Mouse (Mus musculus) hindbrain, postnatal 0 days (tissue): ENCODE measurements at regions not wholly inside any gene's neighbourhood (a gene's known extent, or its start where the extent isn't known, plus 50 kb on each side); places are given as distances from the start of the nearest gene placed in this dataset.

Experiments
- ATAC-seq: fragments of 200-750 bp; cut with Nextera tagmentation; 2 replicates; pipeline ENCODE4 v1.8.0; 2017; ENCODE audit warnings: mild to moderate bottlenecking, moderate TSS enrichment, moderate library complexity
- DNase-seq: peaks from one replicate; pipeline ENCODE4 v3.0.0-alpha.2; 2015; ENCODE audit warnings: low spot score
- H3K27ac ChIP-seq: fragments of 300-500 bp; sonication (generic); 2 replicates; pipeline ENCODE4 v1.5.1; 2014; ENCODE audit warnings: mild to moderate bottlenecking
- H3K27me3 ChIP-seq: fragments of 300-500 bp; sonication (generic); 2 replicates; pipeline ENCODE4 v1.6.1; 2014; ENCODE audit warnings: low read length, mixed read lengths; ENCODE audit not compliant: insufficient read depth
- H3K36me3 ChIP-seq: fragments of 300-500 bp; sonication (generic); 2 replicates; pipeline ENCODE4 v1.6.1; 2014; ENCODE audit warnings: low read length, mixed read lengths; ENCODE audit not compliant: insufficient read depth
- H3K4me1 ChIP-seq: fragments of 300-500 bp; sonication (generic); 2 replicates; pipeline ENCODE4 v1.6.1; 2014; ENCODE audit warnings: antibody characterized with exemption, low read length, mixed read lengths; ENCODE audit not compliant: insufficient read depth
- H3K4me2 ChIP-seq: fragments of 300-500 bp; sonication (generic); 2 replicates; pipeline ENCODE4 v1.6.1; 2014; ENCODE audit warnings: low read depth, mild to moderate bottlenecking, low read length, moderate library complexity, mixed read lengths
- H3K4me3 ChIP-seq: fragments of 300-500 bp; sonication (generic); 2 replicates; pipeline ENCODE4 v1.5.1; 2014; ENCODE audit warnings: low read length
- H3K9ac ChIP-seq: fragments of 300-500 bp; sonication (generic); replicated peaks from 2 replicates; pipeline ENCODE4 v1.6.1; 2014; ENCODE audit warnings: mild to moderate bottlenecking, low read length, moderate library complexity, mixed read lengths
- H3K9me3 ChIP-seq: fragments of 300-500 bp; sonication (generic); 2 replicates; pipeline ENCODE4 v1.6.1; 2016; ENCODE audit warnings: low read length, mixed read lengths
- CTCF ChIP-seq: IDR thresholded peaks from 2 replicates; pipeline ENCODE4 v1.5.1; 2016; ENCODE audit warnings: antibody characterized with exemption, control low read depth, low read depth
- WGBS: fragments of 180-500 bp; shearing (Covaris S2); extraction: QIAGEN DNeasy Blood & Tissue Kit; methylation state at CpG from one replicate; pipeline ENCODE4 v1.1.7; 2014; 5-methylcytosine and 5-hydroxymethylcytosine counted together

GRCm38 (mm10) chr6:51710926-51711615 is 187.4 kb downstream of the Snx10 start:
- Histone ChIP-seq H3K4me1 (no peaks in the 10 kb centered on the region), H3K4me2 (no peak overlapping the region), H3K4me3 (no peak overlapping the region), H3K27me3 (no peaks in the 10 kb centered on the region), H3K27ac (peak overlapping the region; percentile 26; the same call in 1 of the 2 replicates), H3K9ac (no peak overlapping the region), H3K9me3 (no peaks in the 10 kb centered on the region), H3K36me3 (no peaks in the 10 kb centered on the region)
- no peak for TF ChIP-seq CTCF
- ATAC-seq: no peak
- DNase-seq: no peak
- WGBS: 79% methylated on average over 15 of the region's 15 CpGs

GRCm38 (mm10) chr6:51711616-51711970 is 187.9 kb downstream of the Snx10 start:
- H3K4me3 ChIP-seq: no peak overlapping the region
- DNase-seq (no peak), ATAC-seq (no peak)
- 85% methylated on average over 7 of the region's 7 CpGs for WGBS
- no peak overlapping the region for H3K27ac ChIP-seq
- H3K9me3 ChIP-seq: no peaks in the 10 kb centered on the region
- H3K9ac ChIP-seq: no peak overlapping the region
- no peaks in the 10 kb centered on the region for H3K27me3 ChIP-seq
- H3K4me2 ChIP-seq: no peak overlapping the region
- H3K36me3 ChIP-seq: no peaks in the 10 kb centered on the region
- TF ChIP-seq CTCF: no peak
- H3K4me1 ChIP-seq: no peaks in the 10 kb centered on the region

GRCm38 (mm10) chr6:51715158-51715840 is 191.6 kb downstream of the Snx10 start:
- H3K4me1 ChIP-seq: no peaks in the 10 kb centered on the region
- no peak overlapping the region for H3K4me2 ChIP-seq
- DNase-seq (no peak), ATAC-seq (no peak)
- no peak overlapping the region for H3K4me3 ChIP-seq
- no peak overlapping the region for H3K9ac ChIP-seq
- H3K27ac ChIP-seq: no peak overlapping the region
- H3K36me3 ChIP-seq: no peaks in the 10 kb centered on the region
- H3K27me3 ChIP-seq: no peaks in the 10 kb centered on the region
- TF ChIP-seq CTCF: no peak
- no peaks in the 10 kb centered on the region for H3K9me3 ChIP-seq
- 30% methylated on average over 8 of the region's 8 CpGs for WGBS

DNA sequence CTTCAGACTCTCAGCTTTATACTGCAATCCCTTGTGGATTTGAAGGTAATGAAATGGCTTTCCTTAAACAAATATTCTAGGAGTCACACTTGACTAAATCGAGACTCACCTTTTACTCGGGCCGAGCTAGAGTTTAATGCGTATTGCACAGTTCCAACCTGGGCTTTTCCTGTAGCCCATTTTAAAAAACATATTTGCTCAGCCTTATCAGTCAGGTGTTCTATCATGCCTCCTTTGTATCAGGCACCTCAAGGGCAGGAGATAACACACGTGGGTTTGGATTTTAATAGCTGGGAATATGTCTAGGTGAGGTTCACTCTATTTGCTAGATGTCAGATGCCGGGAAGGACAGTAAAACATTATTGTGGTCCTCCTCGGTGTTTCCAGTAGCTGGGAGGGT is 193.7 kb downstream of the Snx10 start:
- no peak overlapping the region for H3K4me3 ChIP-seq
- ATAC-seq (no peak), DNase-seq (no peak)
- TF ChIP-seq CTCF: no peak
- H3K27me3 ChIP-seq: no peaks in the 10 kb centered on the region
- H3K4me2 ChIP-seq: no peak overlapping the region
- H3K9me3 ChIP-seq: no peaks in the 10 kb centered on the region
- H3K27ac ChIP-seq: no peak overlapping the region
- H3K4me1 ChIP-seq: no peaks in the 10 kb centered on the region
- 76% methylated on average over 7 of the region's 7 CpGs for WGBS
- no peak overlapping the region for H3K9ac ChIP-seq
- H3K36me3 ChIP-seq: no peaks in the 10 kb centered on the region

DNA sequence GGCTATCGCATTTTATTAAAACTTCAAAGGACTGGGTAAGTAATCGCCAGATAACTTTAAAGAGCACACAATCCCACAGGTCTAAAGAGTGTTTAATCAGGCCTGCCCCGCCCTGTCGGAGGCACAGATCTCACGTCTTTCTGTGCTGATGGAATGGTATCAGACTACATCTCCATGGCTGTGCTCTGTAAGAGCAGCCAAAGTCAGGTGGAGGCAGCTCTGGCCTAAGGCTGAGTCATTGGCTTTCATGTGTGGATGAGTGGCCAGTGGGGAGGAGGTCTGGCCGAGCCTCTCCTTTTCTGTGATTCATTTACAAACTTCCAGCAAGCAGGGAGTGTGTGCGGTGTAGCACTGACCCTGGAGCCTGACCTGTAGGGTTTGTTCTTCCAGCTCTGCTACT is 197.0 kb downstream of the Snx10 start:
- H3K4me1 ChIP-seq: no peaks in the 10 kb centered on the region
- DNase-seq: no peak
- no peaks in the 10 kb centered on the region for H3K27me3 ChIP-seq
- H3K9me3 ChIP-seq: no peaks in the 10 kb centered on the region
- H3K27ac ChIP-seq: no peak overlapping the region
- H3K4me2 ChIP-seq: no peak overlapping the region
- 82% methylated on average over 7 of the region's 7 CpGs for WGBS
- no peaks in the 10 kb centered on the region for H3K36me3 ChIP-seq
- no peak for TF ChIP-seq CTCF
- ATAC-seq: no peak
- H3K9ac ChIP-seq: no peak overlapping the region
- H3K4me3 ChIP-seq: no peak overlapping the region

GRCm38 (mm10) chr6:51723053-51723452 is 199.4 kb downstream of the Snx10 start:
- Histone ChIP-seq H3K9ac (no peak overlapping the region), H3K36me3 (no peaks in the 10 kb centered on the region), H3K4me3 (no peak overlapping the region), H3K27me3 (no peaks in the 10 kb centered on the region), H3K9me3 (no peaks in the 10 kb centered on the region), H3K27ac (no peak overlapping the region), H3K4me1 (no peaks in the 10 kb centered on the region), H3K4me2 (no peak overlapping the region)
- 37% methylated on average over 4 of the region's 4 CpGs for WGBS
- peak; percentile 60 for TF ChIP-seq CTCF
- DNase-seq (peak; percentile 45), ATAC-seq (no peak)

GRCm38 (mm10) chr6:51727191-51727590 is 203.5 kb downstream of the Snx10 start:
- peaks cover 9% of the 10 kb centered on the region; the same call in 1 of the 2 replicates for H3K4me1 ChIP-seq
- H3K9me3 ChIP-seq: no peaks in the 10 kb centered on the region
- H3K27me3 ChIP-seq: no peaks in the 10 kb centered on the region
- no peak overlapping the region for H3K4me2 ChIP-seq
- ATAC-seq (no peak), DNase-seq (no peak)
- H3K4me3 ChIP-seq: no peak overlapping the region
- H3K27ac ChIP-seq: no peak overlapping the region; the same call in 1 of the 2 replicates
- 59% methylated on average over 8 of the region's 8 CpGs for WGBS
- H3K9ac ChIP-seq: no peak overlapping the region
- H3K36me3 ChIP-seq: no peaks in the 10 kb centered on the region
- TF ChIP-seq CTCF: no peak
